Mouse (Mus musculus) erythroblast, embryonic 14.5 days (primary cell): ENCODE measurements around the gene Gm10772.

ENCODE experiments used
- GATA1 ChIP-seq: IDR thresholded peaks from 2 replicates; pipeline ENCODE4 v1.6.1; 2012; ENCODE audit warnings: low read length, inconsistent platforms, mixed read lengths
- TAL1 ChIP-seq: IDR thresholded peaks from 3 replicates; pipeline ENCODE4 v1.6.1; 2012; ENCODE audit warnings: low read length, inconsistent platforms, mixed read lengths

GRCm38 (mm10) chr13:66214349-66214748 lies 13.0 kb downstream of the Gm10772 start:
- TF ChIP-seq TAL1 (no peak), GATA1 (no peak)
